Mouse (Mus musculus) urinary bladder, postnatal 4 days (tissue): Measurements from ENCODE around the gene Iqcc.

Source experiments
- DNase-seq, 2 experiments: peaks; one replicate each; pipeline ENCODE4 v3.0.0; 2021 to 2022; ENCODE audit warnings: low spot score in 2 of 2

The Iqcc gene

DNA sequence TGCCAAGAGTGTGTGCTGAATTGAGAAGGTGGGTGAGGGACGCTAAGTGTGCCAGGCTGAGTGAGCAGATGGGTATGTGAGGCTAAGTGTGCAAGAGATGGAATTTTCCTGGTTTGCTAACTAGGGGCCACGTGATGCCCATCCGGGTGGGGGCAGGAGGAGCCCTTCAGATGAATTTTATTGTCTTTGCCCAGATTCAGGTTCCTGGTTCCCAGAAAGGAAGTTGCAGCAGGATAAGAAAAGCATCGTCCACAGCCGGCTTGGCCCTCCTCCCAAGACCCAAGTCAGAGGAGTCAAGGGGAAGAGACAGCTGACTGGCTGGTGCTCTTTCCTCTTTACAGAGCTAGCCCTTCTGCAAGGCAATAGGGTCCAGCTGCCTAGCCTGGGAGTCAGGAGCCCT lies 40.4 kb downstream of the Iqcc start, which contains the start of gene Fam167b:
Gene Fam167b (minus strand): TSS at position 84 of the 400 bp plus-strand sequence.
- DNase-seq, result no peak

DNA sequence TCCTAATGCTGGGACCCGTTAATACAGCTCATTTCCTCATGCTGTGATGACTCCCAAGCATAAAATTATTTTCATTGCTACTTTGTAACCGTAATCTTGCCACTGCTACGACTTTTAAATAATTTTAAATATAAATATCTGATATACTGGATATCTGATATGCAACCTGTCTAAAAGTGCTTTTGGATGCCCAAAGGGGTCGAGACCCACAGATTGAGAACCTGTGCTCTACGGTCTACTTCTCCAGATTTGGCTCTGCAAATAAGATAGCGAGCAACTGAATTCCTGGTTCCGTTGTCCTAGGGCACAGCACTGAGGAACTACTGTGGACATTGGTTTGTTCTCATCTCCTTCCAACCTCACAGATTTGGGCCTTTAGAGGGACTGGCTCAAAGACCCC lies 41.2 kb downstream of the Iqcc start:
- DNase-seq, result no peak

- DNase-seq, result peak in 1 of 2 experiments; percentile 78
Observed at GRCm38 (mm10) chr4:129576863-129577491, 41.9 kb downstream of the Iqcc start.

GRCm38 (mm10) chr4:129575171-129575844 lies 43.6 kb downstream of the Iqcc start:
- no peak for DNase-seq

GRCm38 (mm10) chr4:129573430-129573829 lies 45.5 kb downstream of the Iqcc start, which contains the start of gene Lck:
Gene Lck, minus strand, starts transcription at chr4:129573641.
- no peak for DNase-seq

GRCm38 (mm10) chr4:129573093-129573370 lies 45.9 kb downstream of the Iqcc start:
- no peak for DNase-seq

DNA sequence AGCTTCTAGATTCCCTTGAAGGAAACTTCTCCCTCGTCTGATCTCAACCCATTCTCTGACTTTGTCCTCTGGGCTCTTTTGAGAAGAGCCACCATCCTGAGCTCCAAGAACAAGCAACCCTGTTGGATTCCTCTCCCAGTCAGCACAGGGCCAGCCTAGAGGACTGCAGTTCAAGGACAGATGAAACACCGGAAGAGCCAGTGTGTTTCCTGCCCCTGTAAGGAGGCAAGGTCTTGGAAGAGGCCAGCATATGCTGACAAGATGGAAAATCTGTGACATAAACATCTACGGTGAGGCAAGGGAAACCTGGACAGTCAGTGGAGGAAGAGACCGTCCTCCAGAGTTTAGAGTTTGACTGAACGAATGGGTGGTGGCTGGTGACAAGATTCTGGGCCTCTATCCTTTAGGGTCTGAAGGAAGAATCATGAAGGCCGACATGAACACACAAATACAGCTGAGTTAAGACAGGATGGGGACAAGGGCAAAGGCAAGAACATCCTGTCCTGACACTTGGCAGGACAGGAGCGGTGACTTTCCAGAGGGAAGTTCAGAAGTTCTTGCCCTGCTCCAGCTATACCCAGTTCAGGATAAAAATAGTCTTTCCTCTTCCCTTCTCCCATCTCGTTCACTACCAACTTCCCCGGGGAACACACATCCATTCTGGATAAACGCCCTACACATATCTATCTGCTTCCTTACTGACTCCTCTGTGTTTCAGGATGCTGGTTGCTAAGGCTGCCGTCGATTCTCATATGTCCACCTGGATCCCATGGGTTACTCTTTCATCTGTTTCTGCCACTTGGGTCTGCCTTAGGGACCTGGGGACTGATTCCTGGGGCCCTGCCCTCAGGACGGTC lies 46.4 kb downstream of the Iqcc start:
- no peak for DNase-seq

DNA sequence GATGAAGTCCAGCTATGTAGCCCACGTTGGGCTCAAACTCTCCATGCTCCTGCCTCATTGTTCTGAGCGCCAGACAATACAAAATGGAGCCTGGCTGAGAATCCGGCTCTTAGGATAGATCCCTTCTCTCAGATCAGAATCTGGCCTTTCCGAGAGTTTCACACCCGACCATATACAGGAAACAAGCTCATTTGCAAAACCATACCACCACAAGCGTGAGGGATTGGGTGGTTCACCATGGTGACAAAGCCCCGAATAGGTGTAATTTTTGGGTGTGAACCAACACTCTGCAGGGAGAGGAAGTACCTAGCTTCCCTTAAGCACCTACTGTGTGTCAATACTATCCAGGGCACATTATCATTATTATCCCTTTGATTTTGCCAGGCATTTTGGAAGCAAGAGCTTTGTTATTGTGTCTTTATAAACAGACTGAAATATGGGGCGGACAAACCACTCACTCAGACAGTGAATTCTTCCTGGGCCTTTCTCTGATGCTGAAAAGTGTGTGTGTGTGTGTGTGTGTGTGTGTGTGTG lies 47.3 kb downstream of the Iqcc start:
- no peak for DNase-seq

DNA sequence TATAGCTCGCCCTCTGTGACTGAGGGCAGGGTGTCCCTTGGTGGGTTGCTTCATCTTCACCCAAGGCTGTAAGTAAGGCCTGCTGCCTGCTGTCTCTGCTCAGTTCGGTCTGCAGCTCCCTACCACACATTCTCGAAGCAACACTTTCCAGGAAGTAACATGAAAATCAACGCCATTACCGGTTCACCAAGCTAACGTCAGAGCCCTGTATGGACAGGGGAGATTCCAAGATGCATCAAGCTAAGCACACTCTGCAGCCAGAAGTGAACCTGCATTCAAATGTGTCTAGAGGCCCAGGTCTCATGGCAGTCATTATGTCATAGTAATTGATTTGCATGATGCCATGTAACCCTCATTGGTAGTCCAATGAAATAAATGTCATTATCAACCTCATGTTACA lies 48.9 kb downstream of the Iqcc start:
- DNase-seq, result no peak

GRCm38 (mm10) chr4:129568366-129568765 lies 50.5 kb downstream of the Iqcc start:
- no peak for DNase-seq

GRCm38 (mm10) chr4:129565139-129565538 lies 53.8 kb downstream of the Iqcc start:
- no peak for DNase-seq
